Mouse (Mus musculus): ENCODE data around the gene Egfl7.

Gene Egfl7

GRCm38 (mm10) chr2:26615459-26616124 is 35.8 kb downstream of the Egfl7 start:
- no peak for DNase-seq

GRCm38 (mm10) chr2:26617331-26617730 is 37.5 kb downstream of the Egfl7 start:
- no peak for DNase-seq

- DNase-seq, result no peak
These were observed 38.1 kb downstream of the Egfl7 start for GRCm38 (mm10) chr2:26617928-26618327.

- DNase-seq, result no peak
These were observed 41.4 kb downstream of the Egfl7 start for GRCm38 (mm10) chr2:26621246-26621645.

GRCm38 (mm10) chr2:26622984-26623383 is 43.2 kb downstream of the Egfl7 start:
- DNase-seq, result no peak

- no peak for DNase-seq
These were observed 45.6 kb downstream of the Egfl7 start for GRCm38 (mm10) chr2:26625419-26625818.

GRCm38 (mm10) chr2:26626081-26626480 is 46.3 kb downstream of the Egfl7 start:
- DNase-seq, result no peak

GRCm38 (mm10) chr2:26627921-26628739 is 48.3 kb downstream of the Egfl7 start, which contains the start of gene Fam69b:
Gene Fam69b (plus strand): TSS chr2:26628457.
- DNase-seq, result peak; percentile 54 to 57

GRCm38 (mm10) chr2:26628792-26629437 is 49.1 kb downstream of the Egfl7 start:
- no peak for DNase-seq

GRCm38 (mm10) chr2:26632541-26633395 is 53.0 kb downstream of the Egfl7 start:
- DNase-seq, result no peak

- no peak for DNase-seq
These were observed 54.2 kb downstream of the Egfl7 start for GRCm38 (mm10) chr2:26633953-26634530.

GRCm38 (mm10) chr2:26634629-26635488 is 55.0 kb downstream of the Egfl7 start:
- no peak for DNase-seq

GRCm38 (mm10) chr2:26635489-26636324 is 55.9 kb downstream of the Egfl7 start:
- DNase-seq, result no peak

- DNase-seq, result no peak
These were observed 56.5 kb downstream of the Egfl7 start for GRCm38 (mm10) chr2:26636325-26636635.

GRCm38 (mm10) chr2:26637316-26637932 is 57.6 kb downstream of the Egfl7 start:
- no peak for DNase-seq

- no peak for DNase-seq
These were observed 58.2 kb downstream of the Egfl7 start for GRCm38 (mm10) chr2:26638039-26638438.

- no peak for DNase-seq
These were observed 58.8 kb downstream of the Egfl7 start for GRCm38 (mm10) chr2:26638572-26638971.

- peak; percentile 51 to 61 for DNase-seq
These were observed 59.3 kb downstream of the Egfl7 start for GRCm38 (mm10) chr2:26639083-26639482.

GRCm38 (mm10) chr2:26639838-26640830 is 60.3 kb downstream of the Egfl7 start:
- peak; percentile 80 to 84 for DNase-seq
